Mouse (Mus musculus) gastrocnemius, postnatal 10 days (tissue): ENCODE data around the gene Gm9970. TPM values are rescaled to one million over a fixed set of nuclear protein-coding genes. Genes with fewer than 3 reads are reported as not detected.

Experiments used
- DNase-seq: peaks from one replicate; pipeline ENCODE4 v3.0.0; 2021; ENCODE audit warnings: mixed read lengths
- total RNA-seq, 2 experiments: library from RNA; stranded (reverse); gene quantifications; 2 replicates each; pipeline ENCODE4 v1.2.3; 2021

Gm9970 gene
- total RNA-seq, 2 experiments from 2014 or later, result not detected

- DNase-seq, result peak; percentile 3
Observed at GRCm38 (mm10) chr5:31194486-31195485, 46.2 kb downstream of the Gm9970 start.

GRCm38 (mm10) chr5:31193631-31194281 lies 47.3 kb downstream of the Gm9970 start:
- no peak for DNase-seq

GRCm38 (mm10) chr5:31192939-31193630 lies 47.9 kb downstream of the Gm9970 start, which contains the start of the genes Snx17 and Eif2b4:
Snx17 (plus strand) TSS chr5:31193227.
Eif2b4 (minus strand) TSS chr5:31193430.
- peak; percentile 98 for DNase-seq

- peak; percentile 75 for DNase-seq
Observed at GRCm38 (mm10) chr5:31192045-31192938, 48.7 kb downstream of the Gm9970 start.

Other genes starting within 250 kb of the Gm9970 start
- gene Atraid, start 192.9 kb downstream of the Gm9970 start, total RNA-seq, result 10 to 100 TPM; 67.8 to 75.2 TPM
- gene Slc5a6, start 192.3 kb downstream of the Gm9970 start, total RNA-seq, result 1 to 10 TPM; 2.9 to 3.5 TPM
- gene Cad, start 186.5 kb downstream of the Gm9970 start, total RNA-seq, result 10 to 100 TPM; 20.0 to 29.6 TPM
- not detected for gene Dnajc5g, start 134.9 kb downstream of the Gm9970 start, total RNA-seq
- under 1 TPM; 0.27 to 0.28 TPM for gene Slc30a3, start 133.0 kb downstream of the Gm9970 start, total RNA-seq
- 100 to 1,000 TPM; 161 to 173 TPM for gene Trim54, start 124.5 kb downstream of the Gm9970 start, total RNA-seq
- not detected for gene Ucn, start 102.4 kb downstream of the Gm9970 start, total RNA-seq
- gene Mpv17, start 87.0 kb downstream of the Gm9970 start, total RNA-seq, result 10 to 100 TPM; 40.2 to 41.2 TPM
- 1 to 10 TPM in 1 of 2 experiments, under 1 TPM in 1; 0.35 to 1.2 TPM for gene Gm29609, start 61.3 kb downstream of the Gm9970 start, total RNA-seq
- 10 to 100 TPM; 30.7 to 37.4 TPM for gene Gtf3c2, start 61.1 kb downstream of the Gm9970 start, total RNA-seq
- 10 to 100 TPM; 57.8 to 58.4 TPM for gene Snx17, start 48.0 kb downstream of the Gm9970 start, total RNA-seq
- 10 to 100 TPM; 47.9 to 49.8 TPM for gene Eif2b4, start 47.8 kb downstream of the Gm9970 start, total RNA-seq
- 10 to 100 TPM in 1 of 2 experiments, 1 to 10 TPM in 1; 8.2 to 12.1 TPM for gene Zfp513, start 38.9 kb downstream of the Gm9970 start, total RNA-seq
- 10 to 100 TPM; 41.7 to 43.9 TPM for gene Ppm1g, start 20.5 kb downstream of the Gm9970 start, total RNA-seq
- gene Nrbp1, start 368 bp downstream of the Gm9970 start, total RNA-seq, result 10 to 100 TPM; 74.7 to 76.3 TPM
- 1 to 10 TPM; 1.5 to 3.0 TPM for gene Krtcap3, start 10.5 kb upstream of the Gm9970 start, total RNA-seq
- gene Ift172, start 49.9 kb upstream of the Gm9970 start, total RNA-seq, result 10 to 100 TPM; 20.2 to 27.7 TPM
- 1 to 10 TPM; 8.8 to 10.0 TPM for gene Fndc4, start 54.8 kb upstream of the Gm9970 start, total RNA-seq
- under 1 TPM; 0.14 to 0.27 TPM for gene Gckr, start 56.2 kb upstream of the Gm9970 start, total RNA-seq
- gene Zfp512, start 211.2 kb upstream of the Gm9970 start, total RNA-seq, result 10 to 100 TPM; 12.4 to 17.4 TPM
- under 1 TPM; 0.28 to 0.29 TPM for gene 4930548H24Rik, start 244.5 kb upstream of the Gm9970 start, total RNA-seq